Mouse (Mus musculus) heart, embryonic 13.5 days (tissue): Measurements from ENCODE around the gene Xlr3b. TPM values are rescaled to one million over a fixed set of nuclear protein-coding genes. Genes with fewer than 3 reads are reported as not detected.

Experiments
- polyA plus RNA-seq: library from polyadenylated mRNA; unstranded; fragments of >200 nt; fragmentation: Nextera tagmentation; extraction: Ambion mirVana; gene quantifications from 2 replicates; pipeline ENCODE4 v1.2.1, GENCODE M21; 2015

Xlr3b gene
- polyA plus RNA-seq, 1 experiment from 2014 or later, result 4.5 TPM

Other genes with a start within 250 kb of the Xlr3b start
- 3.8 and 4.3 TPM in 2 replicates for gene Zfp185, start 204.9 kb upstream of the Xlr3b start, polyA plus RNA-seq
- 0.16 TPM in 1 of 2 replicates, not detected in the other for gene Pnma5, start 155.1 kb upstream of the Xlr3b start, polyA plus RNA-seq
- gene Pnma3, start 127.4 kb upstream of the Xlr3b start, polyA plus RNA-seq, result not detected in 2 replicates
- gene Xlr4a, start 109.7 kb upstream of the Xlr3b start, polyA plus RNA-seq, result 0.44 and 0.78 TPM in 2 replicates
- gene Xlr3a, start 95.1 kb upstream of the Xlr3b start, polyA plus RNA-seq, result 1.2 and 1.4 TPM in 2 replicates
- not detected in 2 replicates for gene Gm14685, start 75.2 kb upstream of the Xlr3b start, polyA plus RNA-seq
- gene Xlr5b, start 43.4 kb upstream of the Xlr3b start, polyA plus RNA-seq, result not detected in 2 replicates
- gene DXBay18, start 42.8 kb upstream of the Xlr3b start, polyA plus RNA-seq, result not detected in 2 replicates
- not detected in 2 replicates for gene Spin2d, start 15.2 kb upstream of the Xlr3b start, polyA plus RNA-seq
- gene Xlr4b, start 22.1 kb downstream of the Xlr3b start, polyA plus RNA-seq, result 0.52 and 1.0 TPM in 2 replicates
- 8.2 and 8.5 TPM in 2 replicates for gene F8a, start 36.1 kb downstream of the Xlr3b start, polyA plus RNA-seq
- gene Xlr4c, start 50.9 kb downstream of the Xlr3b start, polyA plus RNA-seq, result 0.27 TPM in 1 of 2 replicates, not detected in the other
- gene Xlr3c, start 73.2 kb downstream of the Xlr3b start, polyA plus RNA-seq, result not detected in 2 replicates
- not detected in 2 replicates for gene Xlr5a, start 100.8 kb downstream of the Xlr3b start, polyA plus RNA-seq
- not detected in 2 replicates for gene Xlr5c, start 100.8 kb downstream of the Xlr3b start, polyA plus RNA-seq
- gene Gm45015, start 144.6 kb downstream of the Xlr3b start, polyA plus RNA-seq, result not detected in 2 replicates
- gene Zfp275, start 150.4 kb downstream of the Xlr3b start, polyA plus RNA-seq, result 8.0 and 8.7 TPM in 2 replicates
- not detected in 2 replicates for gene Gm18336, start 206.5 kb downstream of the Xlr3b start, polyA plus RNA-seq
- gene Zfp92, start 218.9 kb downstream of the Xlr3b start, polyA plus RNA-seq, result not detected in 2 replicates
- gene Trex2, start 243.1 kb downstream of the Xlr3b start, polyA plus RNA-seq, result not detected in 2 replicates